Mouse (Mus musculus): ENCODE data around the gene Eif5a2.

The Eif5a2 gene

GRCm38 (mm10) chr3:28814361-28814760, 33.3 kb downstream of the Eif5a2 start:
- no peak for DNase-seq

- no peak for DNase-seq
These were observed 35.0 kb downstream of the Eif5a2 start for GRCm38 (mm10) chr3:28816010-28816540.

- DNase-seq, result no peak
These were observed 45.2 kb downstream of the Eif5a2 start for GRCm38 (mm10) chr3:28826272-28826671.

GRCm38 (mm10) chr3:28827605-28828004, 46.5 kb downstream of the Eif5a2 start:
- no peak for DNase-seq

- DNase-seq, result no peak
These were observed 48.4 kb downstream of the Eif5a2 start for GRCm38 (mm10) chr3:28829454-28829853.

- DNase-seq, result no peak
These were observed 55.8 kb downstream of the Eif5a2 start for GRCm38 (mm10) chr3:28836796-28837371.

GRCm38 (mm10) chr3:28841886-28842649, 61.0 kb downstream of the Eif5a2 start:
- no peak for DNase-seq

GRCm38 (mm10) chr3:28843231-28843630, 62.2 kb downstream of the Eif5a2 start:
- DNase-seq, result no peak

GRCm38 (mm10) chr3:28847115-28847514, 66.0 kb downstream of the Eif5a2 start:
- DNase-seq, result no peak

All from layer of hippocampus, adult 9-11 months (tissue).